Mouse (Mus musculus) heart, embryonic 10.5 days (tissue): ENCODE data around the gene Proser2. TPM values are rescaled to one million over a fixed set of nuclear protein-coding genes. Genes with fewer than 3 reads are reported as not detected.
A peak's percentile ranks its signal among the peaks of the same experiment; 100 is the strongest.

Source experiments
- DNase-seq: peaks from one replicate; pipeline ENCODE4 v3.0.0-alpha.2; 2017; ENCODE audit warnings: low spot score
- H3K27ac ChIP-seq: fragments of 300-500 bp; sonication (generic); 2 replicates; pipeline ENCODE4 v1.5.1; 2016; ENCODE audit warnings: mild to moderate bottlenecking
- H3K27me3 ChIP-seq: fragments of 300-500 bp; sonication (generic); 2 replicates; pipeline ENCODE4 v1.6.1; 2016; ENCODE audit warnings: mild to moderate bottlenecking; ENCODE audit not compliant: poor library complexity, insufficient read depth, severe bottlenecking
- H3K36me3 ChIP-seq: fragments of 300-500 bp; sonication (generic); 2 replicates; pipeline ENCODE4 v1.6.1; 2016; ENCODE audit warnings: mild to moderate bottlenecking, moderate library complexity
- H3K4me1 ChIP-seq: fragments of 300-500 bp; sonication (generic); 2 replicates; pipeline ENCODE4 v1.6.1; 2016; ENCODE audit warnings: mild to moderate bottlenecking
- H3K4me3 ChIP-seq: fragments of 300-500 bp; sonication (generic); 2 replicates; pipeline ENCODE4 v1.5.1; 2016; ENCODE audit warnings: mild to moderate bottlenecking, moderate library complexity
- H3K9me3 ChIP-seq: fragments of 300-500 bp; sonication (generic); 2 replicates; pipeline ENCODE4 v1.6.1; 2016; ENCODE audit warnings: mild to moderate bottlenecking, moderate library complexity
- WGBS: fragments of 180-500 bp; shearing (Covaris S2); methylation state at CpG from one replicate; pipeline ENCODE4 v1.1.7; 2016; 5-methylcytosine and 5-hydroxymethylcytosine counted together
- polyA plus RNA-seq: library from polyadenylated mRNA; unstranded; fragments of >200 nt; fragmentation: Nextera tagmentation; extraction: Ambion mirVana; gene quantifications from 2 replicates; pipeline ENCODE4 v1.2.1, GENCODE M21; 2016

The Proser2 gene
- polyA plus RNA-seq: 11.0 and 12.6 TPM in 2 replicates

DNA sequence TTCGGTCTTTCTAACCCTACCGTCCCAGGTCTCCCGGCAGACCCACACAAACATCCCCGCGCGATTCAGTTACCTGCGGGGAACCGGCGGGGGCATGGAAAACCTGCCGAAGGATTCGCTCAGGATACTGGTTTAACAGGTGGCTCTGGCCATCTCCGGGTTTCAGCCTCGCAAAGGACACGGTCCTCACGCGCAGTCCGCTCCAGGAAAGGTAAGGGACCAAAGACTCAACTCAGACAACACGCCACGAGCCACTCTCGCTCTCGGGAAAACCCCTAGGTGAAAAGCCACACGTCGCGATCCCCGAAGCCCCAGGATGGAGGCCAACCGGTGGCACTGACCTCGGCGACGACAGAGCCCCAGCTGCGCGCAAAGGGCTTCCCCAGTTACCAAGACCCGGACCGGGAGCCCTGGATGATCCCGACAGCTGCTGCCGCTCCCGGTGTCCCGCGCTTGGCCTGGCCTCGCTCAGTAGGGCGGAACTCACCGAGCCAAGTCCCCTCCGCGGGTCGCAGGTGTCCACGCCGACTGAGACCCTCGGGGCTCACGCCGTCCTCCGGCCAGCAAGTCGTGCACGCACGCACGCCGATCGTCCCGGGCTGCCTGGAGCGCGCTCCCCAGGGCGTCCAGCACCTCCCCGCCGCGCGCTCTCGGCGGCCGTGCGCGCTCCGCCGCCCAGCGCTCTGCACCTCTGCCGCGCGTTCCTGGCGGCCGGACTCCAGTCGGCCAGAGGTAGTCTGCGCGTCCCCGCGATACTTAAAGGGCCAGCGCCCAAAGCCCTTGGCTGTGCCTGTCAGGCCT lies at the start of gene Proser2:
TSS of gene Proser2 (minus strand) at position 657 of the 801 bp plus-strand sequence.
- H3K4me3 ChIP-seq: peak within 1 kb of the TSS; percentile 75
- under 1% methylated on average over 83 of the region's 83 CpGs for WGBS
- DNase-seq: peak; percentile 93
- peaks cover 20% of the 10 kb centered on the region; the same call in 1 of the 2 replicates for H3K27me3 ChIP-seq
- 0 out of 2 replicates have a peak, but pooled peaks cover 9% of the 10 kb centered on the region for H3K4me1 ChIP-seq
- no peaks in the 10 kb centered on the region for H3K9me3 ChIP-seq
- peak within 1 kb of the TSS; percentile 87 for H3K27ac ChIP-seq
- H3K36me3 ChIP-seq: no peaks in the 10 kb centered on the region

DNA sequence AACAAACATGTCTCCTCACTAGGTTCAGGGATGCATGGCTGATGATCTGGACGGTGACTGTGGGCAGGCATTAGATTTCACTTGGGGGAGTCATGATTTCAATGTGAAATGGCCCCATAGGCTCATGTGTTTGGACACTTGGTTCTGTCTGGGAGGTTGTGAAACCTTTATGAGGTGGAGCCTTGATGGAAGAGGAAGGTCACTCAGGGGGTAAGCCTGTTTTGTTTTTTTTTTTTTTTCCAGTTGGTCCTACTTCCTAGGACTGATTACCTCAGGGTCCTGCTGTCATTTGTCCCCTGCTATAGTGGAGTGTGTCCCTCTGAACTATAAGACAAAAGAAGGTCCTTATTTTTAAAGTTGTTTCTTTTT lies 49.7 kb upstream of the Proser2 start:
- 93% methylated on average over 1 of the region's 1 CpGs for WGBS
- H3K4me3 ChIP-seq: no peak overlapping the region
- no peaks in the 10 kb centered on the region for H3K27me3 ChIP-seq
- H3K4me1 ChIP-seq: no peaks in the 10 kb centered on the region
- 0 out of 2 replicates have a peak, but pooled peaks cover 2% of the 10 kb centered on the region for H3K9me3 ChIP-seq
- no peak overlapping the region for H3K27ac ChIP-seq
- no peak for DNase-seq
- no peaks in the 10 kb centered on the region; the same call in 1 of the 2 replicates for H3K36me3 ChIP-seq

GRCm38 (mm10) chr2:6178901-6179748 lies 49.1 kb upstream of the Proser2 start:
- 82% methylated on average over 16 of the region's 16 CpGs for WGBS
- Histone ChIP-seq H3K27me3 (no peaks in the 10 kb centered on the region), H3K9me3 (no peaks in the 10 kb centered on the region), H3K27ac (no peak overlapping the region), H3K36me3 (no peaks in the 10 kb centered on the region), H3K4me1 (no peaks in the 10 kb centered on the region), H3K4me3 (no peak overlapping the region)
- no peak for DNase-seq

DNA sequence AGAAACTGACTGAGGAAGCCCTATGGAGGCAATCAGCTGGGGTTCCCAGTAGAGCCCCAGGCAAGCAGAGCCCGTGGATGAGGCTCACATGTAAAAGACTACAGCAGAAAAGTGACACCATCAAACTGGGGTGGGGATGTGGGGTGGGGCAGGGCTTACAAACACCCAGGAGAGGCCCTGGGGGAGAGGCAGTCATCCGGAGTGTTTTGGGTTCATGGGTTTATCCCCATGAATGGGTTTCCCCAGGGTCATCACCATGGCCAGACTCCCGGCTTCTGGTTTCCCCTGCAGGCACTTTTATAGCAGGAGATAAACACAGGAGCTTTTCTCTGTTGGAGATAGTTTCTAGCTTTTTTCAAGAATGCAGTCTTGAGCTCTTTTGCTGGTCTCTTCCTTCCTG lies 43.0 kb upstream of the Proser2 start:
- WGBS: 62% methylated on average over 3 of the region's 3 CpGs
- H3K27me3 ChIP-seq: no peaks in the 10 kb centered on the region
- DNase-seq: no peak
- H3K4me3 ChIP-seq: no peak overlapping the region
- H3K9me3 ChIP-seq: no peaks in the 10 kb centered on the region
- no peaks in the 10 kb centered on the region for H3K4me1 ChIP-seq
- no peak overlapping the region for H3K27ac ChIP-seq
- no peaks in the 10 kb centered on the region for H3K36me3 ChIP-seq

DNA sequence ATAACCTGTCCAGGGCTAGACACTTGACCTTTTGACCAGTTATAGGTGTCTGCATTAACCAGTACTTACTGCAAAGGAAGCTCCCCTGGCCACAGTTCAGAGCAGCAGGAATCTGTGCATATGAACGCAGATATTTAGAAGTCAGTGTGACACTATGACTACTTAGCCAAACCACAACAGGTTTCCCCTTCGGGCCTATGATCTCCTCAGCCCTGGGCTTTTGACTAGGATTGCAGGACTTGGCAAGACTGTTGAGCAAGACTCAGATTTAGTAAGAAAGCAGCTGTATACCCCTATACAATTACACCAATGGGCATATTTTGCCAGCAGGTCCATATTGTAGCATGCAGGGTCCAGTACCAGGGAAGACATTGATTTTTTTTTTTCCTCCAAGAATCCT lies 38.5 kb upstream of the Proser2 start:
- H3K36me3 ChIP-seq: no peaks in the 10 kb centered on the region
- H3K4me1 ChIP-seq: no peaks in the 10 kb centered on the region
- H3K4me3 ChIP-seq: no peak overlapping the region
- no peak for DNase-seq
- no peak overlapping the region for H3K27ac ChIP-seq
- H3K9me3 ChIP-seq: no peaks in the 10 kb centered on the region
- H3K27me3 ChIP-seq: no peaks in the 10 kb centered on the region
- 78% methylated on average over 2 of the region's 2 CpGs for WGBS

GRCm38 (mm10) chr2:6167843-6168558 lies 38.0 kb upstream of the Proser2 start:
- no peaks in the 10 kb centered on the region for H3K9me3 ChIP-seq
- 21% methylated on average over 5 of the region's 5 CpGs for WGBS
- H3K27me3 ChIP-seq: no peaks in the 10 kb centered on the region
- H3K36me3 ChIP-seq: no peaks in the 10 kb centered on the region
- H3K4me3 ChIP-seq: no peak overlapping the region
- peak; percentile 80 for DNase-seq
- no peak overlapping the region for H3K27ac ChIP-seq
- peaks cover 5% of the 10 kb centered on the region; the same call in 1 of the 2 replicates for H3K4me1 ChIP-seq

GRCm38 (mm10) chr2:6165771-6166170 lies 35.8 kb upstream of the Proser2 start:
- Histone ChIP-seq H3K36me3 (no peaks in the 10 kb centered on the region), H3K4me3 (no peak overlapping the region), H3K9me3 (no peaks in the 10 kb centered on the region), H3K27ac (no peak overlapping the region), H3K4me1 (peaks cover 13% of the 10 kb centered on the region), H3K27me3 (no peaks in the 10 kb centered on the region)
- DNase-seq: no peak
- WGBS: 83% methylated on average over 6 of the region's 6 CpGs

GRCm38 (mm10) chr2:6164606-6165290 lies 34.7 kb upstream of the Proser2 start:
- peaks cover 19% of the 10 kb centered on the region for H3K4me1 ChIP-seq
- WGBS: 63% methylated on average over 16 of the region's 16 CpGs
- no peak for DNase-seq

GRCm38 (mm10) chr2:6162366-6163040 lies 32.5 kb upstream of the Proser2 start:
- no peak for DNase-seq
- WGBS: 44% methylated on average over 6 of the region's 6 CpGs
- no peak overlapping the region for H3K27ac ChIP-seq

More at GRCm38 (mm10) chr2:6164606-6165290, 34.7 kb upstream of the Proser2 start:
- Histone ChIP-seq H3K36me3 (no peaks in the 10 kb centered on the region), H3K27ac (no peak overlapping the region), H3K27me3 (no peaks in the 10 kb centered on the region), H3K4me3 (no peak overlapping the region), H3K9me3 (no peaks in the 10 kb centered on the region)

GRCm38 (mm10) chr2:6159735-6160134 lies 29.7 kb upstream of the Proser2 start:
- Histone ChIP-seq H3K9me3 (no peaks in the 10 kb centered on the region), H3K36me3 (no peaks in the 10 kb centered on the region), H3K27ac (no peak overlapping the region), H3K27me3 (no peaks in the 10 kb centered on the region), H3K4me3 (no peak overlapping the region), H3K4me1 (peaks cover 22% of the 10 kb centered on the region)
- no peak for DNase-seq
- 45% methylated on average over 2 of the region's 2 CpGs for WGBS

More at GRCm38 (mm10) chr2:6162366-6163040, 32.5 kb upstream of the Proser2 start:
- H3K27me3 ChIP-seq: no peaks in the 10 kb centered on the region
- no peaks in the 10 kb centered on the region for H3K36me3 ChIP-seq
- H3K4me1 ChIP-seq: peaks cover 22% of the 10 kb centered on the region
- no peaks in the 10 kb centered on the region for H3K9me3 ChIP-seq
- H3K4me3 ChIP-seq: no peak overlapping the region

GRCm38 (mm10) chr2:6159219-6159618 lies 29.2 kb upstream of the Proser2 start:
- Histone ChIP-seq H3K4me3 (no peak overlapping the region), H3K4me1 (peaks cover 22% of the 10 kb centered on the region), H3K9me3 (no peaks in the 10 kb centered on the region), H3K27me3 (no peaks in the 10 kb centered on the region), H3K36me3 (no peaks in the 10 kb centered on the region), H3K27ac (no peak overlapping the region)
- DNase-seq: no peak
- 79% methylated on average over 9 of the region's 9 CpGs for WGBS

GRCm38 (mm10) chr2:6157635-6158034 lies 27.6 kb upstream of the Proser2 start:
- H3K9me3 ChIP-seq: no peaks in the 10 kb centered on the region
- DNase-seq: no peak
- no peaks in the 10 kb centered on the region for H3K36me3 ChIP-seq
- H3K27ac ChIP-seq: no peak overlapping the region
- H3K4me1 ChIP-seq: peaks cover 14% of the 10 kb centered on the region
- no peaks in the 10 kb centered on the region for H3K27me3 ChIP-seq
- WGBS: 89% methylated on average over 7 of the region's 7 CpGs
- no peak overlapping the region for H3K4me3 ChIP-seq
